Mouse (Mus musculus): Measurements from ENCODE around the gene Irgm2.
"Not testable (repeated sequence)": the region's sequence is repeated elsewhere in the genome, so short reads cannot be mapped to it uniquely, and the experiment has no call there.

Gene Irgm2

GRCm38 (mm10) chr11:58214391-58215048 lies 15.1 kb downstream of the Irgm2 start:
- peak; percentile 50 for DNase-seq

- not testable (repeated sequence) for DNase-seq
Measured at GRCm38 (mm10) chr11:58215049-58215430, 15.6 kb downstream of the Irgm2 start.

- DNase-seq, result no peak
Measured at GRCm38 (mm10) chr11:58215814-58216213, 16.4 kb downstream of the Irgm2 start.

- no peak for DNase-seq
Measured at GRCm38 (mm10) chr11:58216823-58217222, 17.4 kb downstream of the Irgm2 start.

GRCm38 (mm10) chr11:58223751-58224150 lies 24.3 kb downstream of the Irgm2 start:
- peak; percentile 14 for DNase-seq

GRCm38 (mm10) chr11:58224313-58224712 lies 24.9 kb downstream of the Irgm2 start:
- DNase-seq, result no peak

GRCm38 (mm10) chr11:58224872-58225271 lies 25.5 kb downstream of the Irgm2 start:
- DNase-seq, result not testable (repeated sequence)

- DNase-seq, result peak; percentile 46
Measured at GRCm38 (mm10) chr11:58225655-58226054, 26.2 kb downstream of the Irgm2 start.

GRCm38 (mm10) chr11:58226425-58226824 lies 27.0 kb downstream of the Irgm2 start:
- DNase-seq, result no peak

GRCm38 (mm10) chr11:58228021-58228420 lies 28.6 kb downstream of the Irgm2 start:
- not testable (repeated sequence) for DNase-seq

GRCm38 (mm10) chr11:58230396-58230910 lies 31.0 kb downstream of the Irgm2 start:
- no peak for DNase-seq

GRCm38 (mm10) chr11:58231156-58231555 lies 31.7 kb downstream of the Irgm2 start:
- no peak for DNase-seq

GRCm38 (mm10) chr11:58234551-58234950 lies 35.1 kb downstream of the Irgm2 start:
- DNase-seq, result not testable (repeated sequence)

GRCm38 (mm10) chr11:58235152-58235551 lies 35.7 kb downstream of the Irgm2 start:
- no peak for DNase-seq

- no peak for DNase-seq
Measured at GRCm38 (mm10) chr11:58238840-58239791, 39.7 kb downstream of the Irgm2 start.

GRCm38 (mm10) chr11:58247294-58247693 lies 47.9 kb downstream of the Irgm2 start:
- no peak for DNase-seq

- no peak for DNase-seq
Measured at GRCm38 (mm10) chr11:58249203-58249981, 50.0 kb downstream of the Irgm2 start.

- DNase-seq, result no peak
Measured at GRCm38 (mm10) chr11:58250550-58250949, 51.1 kb downstream of the Irgm2 start.

GRCm38 (mm10) chr11:58254411-58254810 lies 55.0 kb downstream of the Irgm2 start:
- DNase-seq, result no peak

- DNase-seq, result no peak
Measured at GRCm38 (mm10) chr11:58257816-58258215, 58.4 kb downstream of the Irgm2 start.

GRCm38 (mm10) chr11:58260156-58260555 lies 60.7 kb downstream of the Irgm2 start:
- DNase-seq, result no peak

- DNase-seq, result no peak
Measured at GRCm38 (mm10) chr11:58261826-58262225, 62.4 kb downstream of the Irgm2 start.

GRCm38 (mm10) chr11:58262336-58262735 lies 62.9 kb downstream of the Irgm2 start:
- no peak for DNase-seq

Data from right cerebral cortex, postnatal 14 days (tissue).